Mouse (Mus musculus) heart, postnatal 0 days (tissue): ENCODE data around the gene Aco2.

ENCODE experiments used
- CTCF ChIP-seq: IDR thresholded peaks from 2 replicates; pipeline ENCODE4 v1.5.1; 2016; ENCODE audit warnings: antibody characterized with exemption, control low read depth, low read depth
- EP300 ChIP-seq: IDR thresholded peaks from 2 replicates; pipeline ENCODE4 v1.6.1; 2016; ENCODE audit warnings: antibody characterized with exemption, low read depth

DNA sequence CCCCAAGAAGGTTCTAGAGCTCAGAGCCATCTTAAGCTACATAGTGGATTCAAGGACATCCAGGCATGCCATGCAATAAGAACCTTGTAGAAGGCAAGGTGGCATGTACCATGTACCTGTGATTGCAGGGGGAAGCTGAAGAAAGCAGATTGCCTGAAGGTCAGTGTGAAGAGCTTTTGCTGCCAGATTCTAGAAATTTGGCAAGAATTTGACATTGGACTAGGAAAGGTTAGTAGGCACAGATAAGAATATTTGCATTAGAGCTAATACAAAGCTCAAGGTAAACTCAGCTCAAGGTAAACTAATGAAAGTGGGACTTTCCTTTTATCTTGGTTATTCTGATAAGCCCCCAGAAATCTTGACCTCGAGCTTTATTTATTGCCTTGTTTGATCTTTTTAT is 92.2 kb downstream of the Aco2 start:
- no peak for TF ChIP-seq CTCF
- TF ChIP-seq EP300, result no peak
